Mouse (Mus musculus): Measurements from ENCODE around the gene Gm10799.

- TF ChIP-seq CTCF (IDR thresholded peaks at IDR 0.05; ENCODE audit: insufficient read depth, low read length) (no peak), POLR2A (IDR thresholded peaks at IDR 0.05; ENCODE audit: borderline replicate concordance, extremely low read depth, low read depth, low read length) (no peak)
Measured at GRCm38 (mm10) chr2:104058381-104058780, 10.0 kb downstream of the Gm10799 start.
